Mouse (Mus musculus) forebrain, embryonic 15.5 days (tissue): ENCODE measurements around the gene Prickle3. TPM values are rescaled to one million over a fixed set of nuclear protein-coding genes. Genes with fewer than 3 reads are reported as not detected.
"Not testable (repeated sequence)": the region's sequence is repeated elsewhere in the genome, so short reads cannot be mapped to it uniquely, and the experiment has no call there.

ENCODE experiments used
- ATAC-seq: fragments of 200-750 bp; cut with Nextera tagmentation; replicated peaks from 2 replicates; pipeline ENCODE4 v1.8.0; 2017; ENCODE audit warnings: mild to moderate bottlenecking, moderate TSS enrichment, moderate library complexity
- H3K27ac ChIP-seq: fragments of 300-500 bp; sonication (generic); replicated peaks from 2 replicates; pipeline ENCODE4 v1.5.1; 2015; ENCODE audit warnings: mild to moderate bottlenecking, inconsistent platforms
- H3K27me3 ChIP-seq: fragments of 300-500 bp; sonication (generic); 2 replicates; pipeline ENCODE4 v1.6.1; 2015; ENCODE audit warnings: inconsistent platforms
- H3K36me3 ChIP-seq: fragments of 300-500 bp; sonication (generic); 2 replicates; pipeline ENCODE4 v1.6.1; 2015; ENCODE audit warnings: mild to moderate bottlenecking, inconsistent platforms
- H3K4me1 ChIP-seq: fragments of 300-500 bp; sonication (generic); 2 replicates; pipeline ENCODE4 v1.6.1; 2015; ENCODE audit warnings: inconsistent platforms
- H3K4me2 ChIP-seq: fragments of 300-500 bp; sonication (generic); replicated peaks from 2 replicates; pipeline ENCODE4 v1.6.1; 2015; ENCODE audit warnings: mild to moderate bottlenecking, inconsistent platforms
- H3K4me3 ChIP-seq: fragments of 300-500 bp; sonication (generic); 2 replicates; pipeline ENCODE4 v1.5.1; 2015; ENCODE audit warnings: mild to moderate bottlenecking, inconsistent platforms
- H3K9ac ChIP-seq: fragments of 300-500 bp; sonication (generic); replicated peaks from 2 replicates; pipeline ENCODE4 v1.6.1; 2015; ENCODE audit warnings: mild to moderate bottlenecking, inconsistent platforms
- H3K9me3 ChIP-seq: fragments of 300-500 bp; sonication (generic); 2 replicates; pipeline ENCODE4 v1.6.1; 2016; ENCODE audit warnings: inconsistent platforms
- WGBS: fragments of 180-500 bp; shearing (Covaris S2); methylation state at CpG from one replicate; pipeline ENCODE4 v1.1.7; 2015; ENCODE audit warnings: mixed read lengths; 5-methylcytosine and 5-hydroxymethylcytosine counted together
- polyA plus RNA-seq: library from polyadenylated mRNA; unstranded; fragments of >200 nt; fragmentation: Nextera tagmentation; extraction: Ambion mirVana; gene quantifications from 2 replicates; pipeline ENCODE4 v1.2.1, GENCODE M21; 2015

Gene Prickle3
- polyA plus RNA-seq, 1 experiment from 2014 or later = 1.3 TPM

GRCm38 (mm10) chrX:7674284-7675000 is 17.4 kb downstream of the Prickle3 start:
- H3K4me2 ChIP-seq = peak overlapping the region; percentile 41
- no peaks in the 10 kb centered on the region for H3K9me3 ChIP-seq
- no peak for ATAC-seq
- 37% methylated on average over 28 of the region's 28 CpGs for WGBS
- no peaks in the 10 kb centered on the region for H3K4me1 ChIP-seq
- no peaks in the 10 kb centered on the region for H3K36me3 ChIP-seq
- peak overlapping the region; percentile 27 for H3K4me3 ChIP-seq
- peak overlapping the region; percentile 24; the same call in 1 of the 2 replicates for H3K9ac ChIP-seq
- no peaks in the 10 kb centered on the region for H3K27me3 ChIP-seq
- no peak overlapping the region for H3K27ac ChIP-seq

- Histone ChIP-seq H3K9me3 (no peaks in the 10 kb centered on the region), H3K27ac (no peak overlapping the region), H3K27me3 (no peaks in the 10 kb centered on the region), H3K4me1 (no peaks in the 10 kb centered on the region), H3K4me2 (peak overlapping the region; percentile 41), H3K36me3 (no peaks in the 10 kb centered on the region), H3K9ac (no peak overlapping the region), H3K4me3 (peak overlapping the region; percentile 27)
- 44% methylated on average over 10 of the region's 10 CpGs for WGBS
- no peak for ATAC-seq
Observed at GRCm38 (mm10) chrX:7675001-7675380, 17.9 kb downstream of the Prickle3 start.

- Histone ChIP-seq H3K27ac (no peak overlapping the region), H3K4me2 (no peak overlapping the region), H3K4me3 (no peak overlapping the region), H3K9me3 (no peaks in the 10 kb centered on the region), H3K4me1 (no peaks in the 10 kb centered on the region), H3K27me3 (no peaks in the 10 kb centered on the region), H3K36me3 (no peaks in the 10 kb centered on the region), H3K9ac (no peak overlapping the region)
- ATAC-seq = no peak
- 44% methylated on average over 3 of the region's 3 CpGs for WGBS
Observed at GRCm38 (mm10) chrX:7678986-7679385, 21.9 kb downstream of the Prickle3 start.

GRCm38 (mm10) chrX:7679405-7680056 is 22.5 kb downstream of the Prickle3 start:
- WGBS = 25% methylated on average over 27 of the region's 27 CpGs
- H3K4me2 ChIP-seq = peak overlapping the region; percentile 47
- H3K36me3 ChIP-seq = no peaks in the 10 kb centered on the region
- no peaks in the 10 kb centered on the region for H3K4me1 ChIP-seq
- no peaks in the 10 kb centered on the region for H3K9me3 ChIP-seq
- peak overlapping the region; percentile 27 for H3K4me3 ChIP-seq
- no peaks in the 10 kb centered on the region for H3K27me3 ChIP-seq
- ATAC-seq = peak; percentile 95
- no peak overlapping the region for H3K9ac ChIP-seq
- H3K27ac ChIP-seq = no peak overlapping the region

- no peak overlapping the region for H3K9ac ChIP-seq
Observed at GRCm38 (mm10) chrX:7680057-7680412, 23.0 kb downstream of the Prickle3 start.

GRCm38 (mm10) chrX:7680864-7681263 is 23.8 kb downstream of the Prickle3 start, which contains the start of gene Magix:
Magix (minus strand) TSS chrX:7681251.
- Histone ChIP-seq H3K9me3 (no peaks in the 10 kb centered on the region), H3K36me3 (no peaks in the 10 kb centered on the region), H3K27me3 (no peaks in the 10 kb centered on the region), H3K9ac (no peak within 1 kb of the TSS), H3K27ac (no peak within 1 kb of the TSS), H3K4me1 (no peaks in the 10 kb centered on the region), H3K4me3 (peak within 1 kb of the TSS; percentile 27), H3K4me2 (peak within 1 kb of the TSS; percentile 47)
- 64% methylated on average over 14 of the region's 14 CpGs for WGBS
- no peak for ATAC-seq

More at GRCm38 (mm10) chrX:7680057-7680412, 23.0 kb downstream of the Prickle3 start:
- Histone ChIP-seq H3K4me2 (peak overlapping the region; percentile 47), H3K36me3 (no peaks in the 10 kb centered on the region), H3K27me3 (no peaks in the 10 kb centered on the region), H3K4me3 (peak overlapping the region; percentile 27), H3K9me3 (no peaks in the 10 kb centered on the region), H3K4me1 (no peaks in the 10 kb centered on the region), H3K27ac (no peak overlapping the region)
- WGBS = 20% methylated on average over 12 of the region's 12 CpGs
- ATAC-seq = peak; percentile 43

- H3K4me3 ChIP-seq = no peak overlapping the region
- no peaks in the 10 kb centered on the region for H3K36me3 ChIP-seq
- no peaks in the 10 kb centered on the region for H3K27me3 ChIP-seq
- ATAC-seq = no peak
- no peak overlapping the region for H3K9ac ChIP-seq
- no peaks in the 10 kb centered on the region for H3K9me3 ChIP-seq
- no peaks in the 10 kb centered on the region for H3K4me1 ChIP-seq
- H3K27ac ChIP-seq = no peak overlapping the region
- no peak overlapping the region for H3K4me2 ChIP-seq
- 88% methylated on average over 2 of the region's 2 CpGs for whole genome bisulfite sequencing
Observed at GRCm38 (mm10) chrX:7688321-7688720, 31.3 kb downstream of the Prickle3 start.

- H3K4me1 ChIP-seq = no peaks in the 10 kb centered on the region
- no peak overlapping the region for H3K4me3 ChIP-seq
- H3K27ac ChIP-seq = no peak overlapping the region
- 68% methylated on average over 3 of the region's 3 CpGs for WGBS
- H3K27me3 ChIP-seq = no peaks in the 10 kb centered on the region
- no peak for ATAC-seq
- no peaks in the 10 kb centered on the region for H3K9me3 ChIP-seq
- H3K9ac ChIP-seq = no peak overlapping the region
- no peaks in the 10 kb centered on the region for H3K36me3 ChIP-seq
- H3K4me2 ChIP-seq = no peak overlapping the region
Observed at GRCm38 (mm10) chrX:7690486-7690885, 33.4 kb downstream of the Prickle3 start.

GRCm38 (mm10) chrX:7692862-7693261 is 35.8 kb downstream of the Prickle3 start:
- no peak for ATAC-seq
- Histone ChIP-seq H3K4me2 (no peak overlapping the region), H3K4me1 (peaks cover 4% of the 10 kb centered on the region; the same call in 1 of the 2 replicates), H3K27ac (no peak overlapping the region), H3K4me3 (no peak overlapping the region), H3K27me3 (no peaks in the 10 kb centered on the region), H3K36me3 (no peaks in the 10 kb centered on the region), H3K9ac (no peak overlapping the region), H3K9me3 (no peaks in the 10 kb centered on the region)
- 40% methylated on average over 4 of the region's 4 CpGs for WGBS

GRCm38 (mm10) chrX:7696520-7696919 is 39.5 kb downstream of the Prickle3 start:
- H3K9ac ChIP-seq = no peak overlapping the region
- WGBS = 50% methylated on average over 6 of the region's 6 CpGs
- no peak overlapping the region for H3K27ac ChIP-seq

GRCm38 (mm10) chrX:7696954-7697381 is 39.9 kb downstream of the Prickle3 start, which contains the start of gene Gpkow:
Gpkow (plus strand) TSS chrX:7697131.
- 18% methylated on average over 33 of the region's 33 CpGs for WGBS
- no peaks in the 10 kb centered on the region for H3K9me3 ChIP-seq
- ATAC-seq = peak; percentile 97
- H3K27ac ChIP-seq = peak within 1 kb of the TSS; percentile 60; the same call in 1 of the 2 replicates
- no peaks in the 10 kb centered on the region for H3K36me3 ChIP-seq
- no peaks in the 10 kb centered on the region for H3K27me3 ChIP-seq
- peak within 1 kb of the TSS; percentile 52 for H3K9ac ChIP-seq
- peaks cover 16% of the 10 kb centered on the region for H3K4me1 ChIP-seq
- peak within 1 kb of the TSS; percentile 58 for H3K4me3 ChIP-seq
- H3K4me2 ChIP-seq = peak within 1 kb of the TSS; percentile 53

More at GRCm38 (mm10) chrX:7696520-7696919, 39.5 kb downstream of the Prickle3 start:
- peak overlapping the region; percentile 22 for H3K4me2 ChIP-seq
- H3K4me1 ChIP-seq = peaks cover 16% of the 10 kb centered on the region
- peak overlapping the region; percentile 58 for H3K4me3 ChIP-seq
- H3K36me3 ChIP-seq = no peaks in the 10 kb centered on the region
- no peaks in the 10 kb centered on the region for H3K27me3 ChIP-seq
- no peak; the same call in 1 of the 2 replicates for ATAC-seq
- no peaks in the 10 kb centered on the region for H3K9me3 ChIP-seq

- H3K27ac ChIP-seq, ATAC-seq: not testable (repeated sequence)
- WGBS = 27% methylated on average over 6 of the region's 12 CpGs
Observed at GRCm38 (mm10) chrX:7713764-7714134, 56.7 kb downstream of the Prickle3 start.

More at GRCm38 (mm10) chrX:7713764-7714134, 56.7 kb downstream of the Prickle3 start:
- H3K36me3 ChIP-seq, H3K9me3 ChIP-seq, H3K4me1 ChIP-seq, H3K27me3 ChIP-seq: not testable (repeated sequence)
- H3K4me3 ChIP-seq = peak overlapping the region; percentile 35
- peak overlapping the region; percentile 45 for H3K4me2 ChIP-seq
- H3K9ac ChIP-seq = peak overlapping the region; percentile 41; the same call in 1 of the 2 replicates
